Mouse (Mus musculus) stomach, postnatal 0 days (tissue): ENCODE data around the gene Ppfibp1.

Source experiments
- CTCF ChIP-seq: IDR thresholded peaks from 2 replicates; pipeline ENCODE4 v1.5.1; 2016; ENCODE audit warnings: antibody characterized with exemption, low read depth, mild to moderate bottlenecking, moderate library complexity
- EP300 ChIP-seq: optimal IDR thresholded peaks from 2 replicates; pipeline ENCODE3; 2016; ENCODE audit warnings: antibody characterized with exemption

- TF ChIP-seq CTCF (no peak), EP300 (no peak)
Observed at GRCm38 (mm10) chr6:146984569-146984968, 96.3 kb downstream of the Ppfibp1 start.
